In the genomic region with DNA sequence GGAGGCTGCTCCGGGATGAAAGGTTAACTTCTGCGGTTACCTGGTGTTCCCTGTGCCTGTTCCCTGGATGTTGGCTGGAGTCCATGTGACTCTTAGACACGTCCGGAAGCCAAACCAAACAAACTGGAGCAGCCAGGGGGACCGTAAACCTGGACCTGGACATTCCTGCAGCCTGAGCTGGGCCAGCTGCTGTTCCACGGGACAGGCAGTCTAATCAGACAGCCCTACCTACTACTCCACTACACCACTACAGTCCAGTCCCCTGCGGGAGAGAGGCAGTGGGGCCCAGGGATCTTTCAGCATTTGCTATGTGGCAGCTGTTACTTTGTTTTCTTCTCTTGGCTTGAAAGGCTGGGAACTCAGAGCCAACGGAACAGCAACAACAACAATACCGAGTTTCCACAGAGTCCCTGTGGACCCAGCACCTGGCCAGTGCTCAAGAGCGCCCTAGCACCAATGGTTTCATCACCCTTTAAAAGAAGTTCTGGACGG, we compare ENCODE assay signal across 9 mouse cellular contexts. TPM values are rescaled to one million over a fixed set of nuclear protein-coding genes. Genes with fewer than 3 reads are reported as not detected.
A peak's percentile ranks its signal among the peaks of the same experiment; 100 is the strongest.
DNase-seq lines count a peak whose midpoint lies in the region; ATAC-seq lines count a peak whose summit lies in the region.
"Had no signal": no experiment of that assay in that cellular context is flagged by ENCODE, and none has a peak within 500 bp of the region (broad histone marks: within the 10 kb centered on the region; RNA-seq: fewer than 3 reads in every experiment).

No protein-coding gene starts in this region.

- WGBS in heart, embryonic 10.5 days, result 65% methylated on average over 11 of the region's 11 CpGs
- WGBS in neural tube, embryonic 15.5 days, result 65% methylated on average over 11 of the region's 11 CpGs

- DNase-seq in embryo, embryonic 11 days, result peak; percentile 13
- no peak for DNase-seq in embryo, embryonic 10.5 days (ENCODE audit: low spot score)
- DNase-seq in heart, embryonic 10.5 days (ENCODE audit: low spot score), result no peak
- DNase-seq in kidney, postnatal 25 days, result peak; percentile 92 to 97
- peak; percentile 10 for DNase-seq in mesoderm, embryonic 11.5 days (ENCODE audit: low read depth, low spot score)
- DNase-seq in layer of hippocampus, adult 11-12 months (ENCODE audit: low spot score), result no peak
- DNase-seq in spleen, adult 12 weeks (ENCODE audit: low spot score), result no peak

- no peaks in the 10 kb centered on the region for H3K27me3 ChIP-seq in heart, embryonic 10.5 days (ENCODE audit: insufficient read depth, poor library complexity, severe bottlenecking)
- H3K27me3 ChIP-seq in neural tube, embryonic 15.5 days (replicated peaks), result no peaks in the 10 kb centered on the region

- no peaks in the 10 kb centered on the region for H3K36me3 ChIP-seq in heart, embryonic 10.5 days
- no peaks in the 10 kb centered on the region for H3K36me3 ChIP-seq in neural tube, embryonic 15.5 days

- no peak for ATAC-seq in neural tube, embryonic 15.5 days (ENCODE audit: low FRiP score)

- no peak overlapping the region for H3K4me3 ChIP-seq in heart, embryonic 10.5 days
- H3K4me3 ChIP-seq in neural tube, embryonic 15.5 days (replicated peaks), result no peak overlapping the region

- H3K9ac ChIP-seq in neural tube, embryonic 15.5 days (replicated peaks), result no peak overlapping the region

- peaks cover 21% of the 10 kb centered on the region for H3K4me1 ChIP-seq in heart, embryonic 10.5 days
- no peaks in the 10 kb centered on the region for H3K4me1 ChIP-seq in neural tube, embryonic 15.5 days

- no peaks in the 10 kb centered on the region for H3K9me3 ChIP-seq in heart, embryonic 10.5 days
- H3K9me3 ChIP-seq in neural tube, embryonic 15.5 days (replicated peaks), result no peaks in the 10 kb centered on the region

- peak overlapping the region; percentile 42; the same call in 1 of the 2 replicates for H3K27ac ChIP-seq in heart, embryonic 10.5 days
- no peak overlapping the region for H3K27ac ChIP-seq in neural tube, embryonic 15.5 days (replicated peaks)

- H3K4me2 ChIP-seq in neural tube, embryonic 15.5 days, result no peak overlapping the region

RNA-seq across cellular contexts. Expression of a gene that starts 8.5 kb away (rescaled TPM):
- polyA plus RNA-seq in heart, embryonic 10.5 days (2016; fragmentation: Nextera tagmentation; extraction: Ambion mirVana), result 75.5 and 90.8 TPM in 2 replicates
- polyA plus RNA-seq in neural tube, embryonic 15.5 days (2015; fragmentation: Nextera tagmentation; extraction: Ambion mirVana), result 70.8 and 75.5 TPM in 2 replicates

RNA-seq across cellular contexts. Expression of a gene that starts 48.8 kb away (rescaled TPM):
- polyA plus RNA-seq in heart, embryonic 10.5 days (2016; fragmentation: Nextera tagmentation; extraction: Ambion mirVana), result 0.06 TPM in 1 of 2 replicates, not detected in the other
- polyA plus RNA-seq in neural tube, embryonic 15.5 days (2015; fragmentation: Nextera tagmentation; extraction: Ambion mirVana), result 0.10 and 0.23 TPM in 2 replicates
- polyA plus RNA-seq: neural tube, embryonic 11.5 days had no signal

RNA-seq across cellular contexts. Expression of a gene that starts 56.4 kb away (rescaled TPM):
- polyA plus RNA-seq in heart, embryonic 10.5 days (2016; fragmentation: Nextera tagmentation; extraction: Ambion mirVana), result not detected in 2 replicates
- polyA plus RNA-seq in neural tube, embryonic 15.5 days (2015; fragmentation: Nextera tagmentation; extraction: Ambion mirVana), result 0.68 and 1.0 TPM in 2 replicates
- polyA plus RNA-seq: neural tube, embryonic 11.5 days had no signal

Comparison
In these comparisons a context has a peak if more than half of its experiments do, and no peak if none do; other contexts are left out.
1. DNase-seq: peak in embryo, embryonic 11 days (single experiment), kidney, postnatal 25 days (2 of 2) and mesoderm, embryonic 11.5 days (single experiment); none in embryo, embryonic 10.5 days (single experiment), heart, embryonic 10.5 days (single experiment), layer of hippocampus, adult 11-12 months (single experiment) and spleen, adult 12 weeks (single experiment).